ENCODE assay signal across 20 mouse cellular contexts in genomic region chr7:65611298-65611697, GRCm38 (mm10). TPM values are rescaled to one million over a fixed set of nuclear protein-coding genes. Genes with fewer than 3 reads are reported as not detected.
DNase-seq lines count a peak whose midpoint lies in the region; ATAC-seq and TF ChIP-seq lines count a peak whose summit lies in the region.
"Had no signal": no experiment of that assay in that cellular context is flagged by ENCODE, and none has a peak within 500 bp of the region (broad histone marks: within the 10 kb centered on the region; RNA-seq: fewer than 3 reads in every experiment).

No protein-coding gene starts in this region.

- no peak for ATAC-seq in hindbrain, postnatal 0 days
- ATAC-seq in liver, embryonic 12.5 days: no peak
- ATAC-seq: forebrain, embryonic 13.5 days; intestine, embryonic 15.5 days had no signal

- H3K4me1 ChIP-seq in hindbrain, postnatal 0 days (ENCODE audit: insufficient read depth, low read length): 0 out of 2 replicates have a peak, but pooled peaks cover 5% of the 10 kb centered on the region
- no peaks in the 10 kb centered on the region for H3K4me1 ChIP-seq in liver, embryonic 12.5 days
- H3K4me1 ChIP-seq: embryonic facial prominence, embryonic 10.5 days; hindbrain, embryonic 13.5 days; intestine, embryonic 15.5 days had no signal

- no peak for TF ChIP-seq CTCF in hindbrain, postnatal 0 days (IDR thresholded peaks at IDR 0.05; ENCODE audit: low read depth)

- H3K36me3 ChIP-seq in hindbrain, postnatal 0 days (ENCODE audit: insufficient read depth, low read length): no peaks in the 10 kb centered on the region
- H3K36me3 ChIP-seq in liver, embryonic 12.5 days: no peaks in the 10 kb centered on the region
- H3K36me3 ChIP-seq: embryonic facial prominence, embryonic 10.5 days; heart, embryonic 15.5 days; hindbrain, embryonic 13.5 days; intestine, embryonic 15.5 days had no signal

- no peaks in the 10 kb centered on the region for H3K27me3 ChIP-seq in hindbrain, postnatal 0 days (ENCODE audit: insufficient read depth, low read length)
- no peaks in the 10 kb centered on the region for H3K27me3 ChIP-seq in liver, embryonic 12.5 days (replicated peaks)
- H3K27me3 ChIP-seq: forebrain, embryonic 13.5 days; heart, embryonic 15.5 days; hindbrain, embryonic 13.5 days; intestine, embryonic 15.5 days had no signal

- 70% methylated on average over 3 of the region's 3 CpGs for WGBS in hindbrain, postnatal 0 days
- 55% methylated on average over 3 of the region's 3 CpGs for WGBS in liver, embryonic 12.5 days (ENCODE audit: insufficient replicate concordance)

- H3K9ac ChIP-seq in hindbrain, postnatal 0 days (replicated peaks; ENCODE audit: low read length): no peak overlapping the region
- no peak overlapping the region for H3K9ac ChIP-seq in liver, embryonic 12.5 days
- H3K9ac ChIP-seq: forebrain, embryonic 13.5 days; forebrain, postnatal 0 days; heart, embryonic 15.5 days; hindbrain, embryonic 13.5 days; intestine, embryonic 15.5 days had no signal

- no peak overlapping the region for H3K4me3 ChIP-seq in hindbrain, postnatal 0 days (ENCODE audit: low read length)
- no peak overlapping the region for H3K4me3 ChIP-seq in liver, embryonic 12.5 days
- H3K4me3 ChIP-seq: embryonic facial prominence, embryonic 10.5 days; forebrain, embryonic 13.5 days; heart, adult 2 months; heart, embryonic 15.5 days; hindbrain, embryonic 13.5 days; intestine, embryonic 15.5 days had no signal

- DNase-seq in 416B (ENCODE audit: low read depth): peak; percentile 5
- peak; percentile 74 for DNase-seq in NIH3T3 (ENCODE audit: low read depth)
- peak; percentile 23 for DNase-seq in adrenal gland, postnatal 10 days
- DNase-seq in left cerebral cortex, adult 8-10 months (ENCODE audit: low spot score in 2 of 2): no peak
- no peak for DNase-seq in hindbrain, postnatal 0 days (ENCODE audit: low spot score)
- no peak for DNase-seq in spleen, adult 12 weeks (ENCODE audit: low spot score)
- DNase-seq: cerebellum, adult 18-20 months; cerebellum, adult 9-11 months; forebrain, postnatal 0 days; gastrocnemius, postnatal 14 days; heart, adult 2 months; heart, postnatal 14 days; kidney, adult 18-20 months had no signal

- H3K9me3 ChIP-seq in hindbrain, postnatal 0 days (ENCODE audit: low read length): no peaks in the 10 kb centered on the region
- no peaks in the 10 kb centered on the region for H3K9me3 ChIP-seq in liver, embryonic 12.5 days (replicated peaks)
- H3K9me3 ChIP-seq: embryonic facial prominence, embryonic 10.5 days; forebrain, embryonic 13.5 days; heart, embryonic 15.5 days; hindbrain, embryonic 13.5 days; intestine, embryonic 15.5 days had no signal

- no peak overlapping the region for H3K27ac ChIP-seq in hindbrain, postnatal 0 days
- no peak overlapping the region for H3K27ac ChIP-seq in liver, embryonic 12.5 days
- H3K27ac ChIP-seq: embryonic facial prominence, embryonic 10.5 days; forebrain, embryonic 13.5 days; heart, adult 2 months; heart, embryonic 15.5 days; hindbrain, embryonic 13.5 days; intestine, embryonic 15.5 days had no signal

- H3K4me2 ChIP-seq in hindbrain, postnatal 0 days (ENCODE audit: low read depth, low read length): no peak overlapping the region
- H3K4me2 ChIP-seq in liver, embryonic 12.5 days: no peak overlapping the region
- H3K4me2 ChIP-seq: forebrain, embryonic 13.5 days; heart, embryonic 11.5 days; heart, embryonic 15.5 days; hindbrain, embryonic 13.5 days; intestine, embryonic 15.5 days had no signal

RNA-seq across cellular contexts. Expression of gene Tarsl2, which starts 33.4 kb away (rescaled TPM):
- total RNA-seq in adrenal gland, postnatal 10 days (2021): 10 to 100 TPM; 25.1 to 32.1 TPM
- 10 to 100 TPM; 40.1 to 41.8 (median 40.6) TPM for total RNA-seq in left cerebral cortex, adult 8-10 months (2022)
- 16.0 and 18.7 TPM in 2 replicates for total RNA-seq in hindbrain, postnatal 0 days (2014; rRNA removed)
- polyA plus RNA-seq in hindbrain, postnatal 0 days (2015; fragmentation: Nextera tagmentation; extraction: Ambion mirVana): 20.9 and 22.4 TPM in 2 replicates
- polyA plus RNA-seq in liver, embryonic 12.5 days (2016; fragmentation: Nextera tagmentation; extraction: Ambion mirVana): 32.5 and 33.9 TPM in 2 replicates

Comparison
In these comparisons a context has a peak if more than half of its experiments do, and no peak if none do; other contexts are left out.
1. DNase-seq: peak in 416B (single experiment), NIH3T3 (single experiment) and adrenal gland, postnatal 10 days (single experiment); none in left cerebral cortex, adult 8-10 months (0 of 2), hindbrain, postnatal 0 days (single experiment) and spleen, adult 12 weeks (single experiment).